Mouse (Mus musculus): ENCODE data around the gene Trem2. TPM values are rescaled to one million over a fixed set of nuclear protein-coding genes. Genes with fewer than 3 reads are reported as not detected.

Trem2 gene
- polyA plus RNA-seq, 1 experiment, result 12.2 TPM

DNA sequence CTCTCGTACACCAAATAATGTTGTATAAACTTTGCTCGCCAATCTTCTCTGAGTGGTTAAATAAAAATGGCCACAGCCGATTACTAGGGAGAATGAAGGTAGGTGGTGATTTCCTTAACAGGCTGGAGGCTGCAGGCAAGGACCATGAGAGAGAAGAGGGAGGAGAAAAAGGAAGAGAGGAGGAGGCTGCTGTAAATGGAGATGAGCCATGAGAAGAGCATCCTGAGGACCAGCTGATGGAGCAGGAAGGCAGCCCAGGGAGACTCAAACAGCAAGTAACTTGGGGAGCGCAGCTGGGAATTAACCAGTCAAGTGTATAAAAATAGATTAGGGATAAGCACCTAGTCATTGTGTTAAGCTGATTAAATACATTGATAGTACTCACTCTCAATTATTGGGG, 12.0 kb upstream of the Trem2 start:
- no peak overlapping the region for H3K4me3 ChIP-seq (replicated peaks; ENCODE audit: insufficient read depth, low read depth, low read length)
- TF ChIP-seq POLR2A (IDR thresholded peaks at IDR 0.05; ENCODE audit: borderline replicate concordance, insufficient read depth, low read length) (no peak), CTCF (IDR thresholded peaks at IDR 0.05; ENCODE audit: borderline replicate concordance, insufficient read depth, low read depth, low read length) (no peak)
- DNase-seq, result no peak
- H3K27ac ChIP-seq (ENCODE audit: insufficient read depth, low read length), result no peak overlapping the region
- H3K4me1 ChIP-seq (ENCODE audit: control insufficient read depth, insufficient read depth, low read length), result no peaks in the 10 kb centered on the region
- no peaks in the 10 kb centered on the region for H3K27me3 ChIP-seq (ENCODE audit: control insufficient read depth, insufficient read depth, low read length)
- WGBS, result 91% methylated on average over 4 of the region's 4 CpGs

DNA sequence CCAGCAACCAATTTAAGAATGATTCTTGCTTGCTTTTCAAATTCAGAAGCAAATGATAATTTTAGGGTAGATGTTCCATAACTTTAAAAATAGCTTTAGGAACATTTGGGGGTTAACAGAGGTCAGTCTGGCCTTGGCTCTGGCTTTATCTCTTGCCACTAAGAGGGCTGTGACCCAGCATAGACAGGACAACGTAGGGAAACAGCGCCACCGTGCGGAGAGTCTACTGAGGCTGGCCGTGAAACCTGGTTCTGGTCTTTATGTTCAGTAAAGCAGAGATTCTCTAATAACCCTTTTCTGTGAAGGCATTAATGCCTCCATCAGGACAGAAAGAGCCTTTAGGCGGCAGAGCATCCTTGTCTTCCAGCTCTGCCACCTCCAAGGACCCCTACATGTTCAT, 9.3 kb upstream of the Trem2 start:
- H3K27me3 ChIP-seq (ENCODE audit: control insufficient read depth, insufficient read depth, low read length), result no peaks in the 10 kb centered on the region
- H3K4me3 ChIP-seq (replicated peaks; ENCODE audit: insufficient read depth, low read depth, low read length), result no peak overlapping the region
- peak; percentile 31 to 49 for DNase-seq
- H3K4me1 ChIP-seq (ENCODE audit: control insufficient read depth, insufficient read depth, low read length), result no peaks in the 10 kb centered on the region
- no peak overlapping the region for H3K27ac ChIP-seq (ENCODE audit: insufficient read depth, low read length)
- WGBS, result 3% methylated on average over 6 of the region's 6 CpGs
- no peak for TF ChIP-seq POLR2A (IDR thresholded peaks at IDR 0.05; ENCODE audit: borderline replicate concordance, insufficient read depth, low read length)
- peak; percentile 71 for TF ChIP-seq CTCF (IDR thresholded peaks at IDR 0.05; ENCODE audit: borderline replicate concordance, insufficient read depth, low read depth, low read length)

DNA sequence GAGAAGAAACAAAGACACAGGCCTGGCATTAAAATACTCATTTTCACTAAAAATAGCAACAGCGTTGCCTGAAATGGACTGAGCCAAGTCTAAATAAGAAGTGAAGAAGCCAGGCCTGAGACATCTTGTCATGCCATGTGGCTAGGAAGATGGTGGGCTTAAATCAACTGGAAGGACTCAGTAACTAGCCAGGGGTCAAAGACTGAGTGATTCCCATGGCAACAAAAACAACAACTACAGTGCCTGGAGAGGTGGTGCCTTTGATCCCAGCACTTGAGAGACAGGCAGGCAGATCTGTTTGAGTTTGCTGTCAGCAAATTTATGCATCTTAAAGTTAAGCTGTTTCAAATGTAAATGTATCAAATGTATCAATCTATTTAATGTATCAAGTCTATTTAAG, 5.9 kb upstream of the Trem2 start:
- Histone ChIP-seq H3K27me3 (ENCODE audit: control insufficient read depth, insufficient read depth, low read length) (no peaks in the 10 kb centered on the region), H3K4me3 (replicated peaks; ENCODE audit: insufficient read depth, low read depth, low read length) (no peak overlapping the region), H3K27ac (ENCODE audit: insufficient read depth, low read length) (no peak overlapping the region), H3K4me1 (ENCODE audit: control insufficient read depth, insufficient read depth, low read length) (no peaks in the 10 kb centered on the region)
- WGBS, result 31% methylated on average over 1 of the region's 1 CpGs
- DNase-seq, result no peak
- TF ChIP-seq POLR2A (IDR thresholded peaks at IDR 0.05; ENCODE audit: borderline replicate concordance, insufficient read depth, low read length) (no peak), CTCF (IDR thresholded peaks at IDR 0.05; ENCODE audit: borderline replicate concordance, insufficient read depth, low read depth, low read length) (no peak)

DNA sequence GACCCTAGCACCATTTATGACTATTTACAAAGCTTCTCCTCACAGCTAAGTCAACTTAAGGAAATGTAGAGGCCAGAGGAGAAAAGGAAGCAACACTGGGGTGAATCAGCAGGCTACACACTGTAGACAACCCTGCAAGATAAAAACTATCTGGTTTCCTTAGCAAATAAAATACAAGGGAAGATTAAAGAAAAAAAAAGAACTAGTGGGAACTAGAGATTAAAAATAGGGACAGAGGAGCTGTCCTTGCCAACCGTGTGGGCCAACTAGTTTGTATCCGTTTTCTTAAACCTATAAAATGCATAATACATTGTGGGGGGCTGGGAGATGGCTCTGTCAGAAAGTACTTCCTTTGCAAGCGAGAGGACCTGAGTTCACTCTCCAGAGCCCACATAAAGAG, 4.3 kb upstream of the Trem2 start:
- no peak for TF ChIP-seq CTCF (IDR thresholded peaks at IDR 0.05; ENCODE audit: borderline replicate concordance, insufficient read depth, low read depth, low read length)
- TF ChIP-seq POLR2A (IDR thresholded peaks at IDR 0.05; ENCODE audit: borderline replicate concordance, insufficient read depth, low read length), result no peak
- WGBS, result 84% methylated on average over 3 of the region's 3 CpGs
- DNase-seq, result no peak
- Histone ChIP-seq H3K4me3 (replicated peaks; ENCODE audit: insufficient read depth, low read depth, low read length) (no peak overlapping the region), H3K27ac (ENCODE audit: insufficient read depth, low read length) (no peak overlapping the region), H3K4me1 (ENCODE audit: control insufficient read depth, insufficient read depth, low read length) (no peaks in the 10 kb centered on the region), H3K27me3 (ENCODE audit: control insufficient read depth, insufficient read depth, low read length) (no peaks in the 10 kb centered on the region)

- TF ChIP-seq POLR2A (IDR thresholded peaks at IDR 0.05; ENCODE audit: borderline replicate concordance, insufficient read depth, low read length), result no peak
- TF ChIP-seq CTCF (IDR thresholded peaks at IDR 0.05; ENCODE audit: borderline replicate concordance, insufficient read depth, low read depth, low read length), result no peak
- WGBS, result 91% methylated on average over 2 of the region's 2 CpGs
- Histone ChIP-seq H3K4me1 (ENCODE audit: control insufficient read depth, insufficient read depth, low read length) (no peaks in the 10 kb centered on the region), H3K27ac (ENCODE audit: insufficient read depth, low read length) (no peak overlapping the region), H3K4me3 (replicated peaks; ENCODE audit: insufficient read depth, low read depth, low read length) (no peak overlapping the region), H3K27me3 (ENCODE audit: control insufficient read depth, insufficient read depth, low read length) (no peaks in the 10 kb centered on the region)
- no peak for DNase-seq
Observed at GRCm38 (mm10) chr17:48343065-48343464, 3.1 kb upstream of the Trem2 start.

DNA sequence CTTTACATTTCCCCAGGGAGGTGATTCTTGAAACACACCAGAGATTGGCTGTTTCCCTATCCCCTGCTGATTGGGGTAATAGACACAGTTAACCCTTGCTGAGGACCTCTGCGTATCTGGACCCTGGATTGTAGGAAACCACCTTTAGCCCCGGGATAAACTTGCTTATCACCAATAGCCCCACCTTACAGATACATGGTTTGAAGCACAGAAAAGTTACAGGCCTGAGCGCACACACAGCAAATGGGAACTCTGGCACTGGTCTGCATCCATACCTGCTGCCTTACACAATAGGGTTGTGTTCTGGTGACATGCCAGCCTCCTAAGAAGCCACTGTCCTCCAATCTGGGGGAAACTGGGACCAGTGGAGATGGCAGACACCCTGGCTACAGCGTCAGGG, 377 bp upstream of the Trem2 start:
- whole genome bisulfite sequencing, result 74% methylated on average over 4 of the region's 4 CpGs
- Histone ChIP-seq H3K27ac (ENCODE audit: insufficient read depth, low read length) (no peak overlapping the region), H3K27me3 (ENCODE audit: control insufficient read depth, insufficient read depth, low read length) (no peaks in the 10 kb centered on the region), H3K4me3 (replicated peaks; ENCODE audit: insufficient read depth, low read depth, low read length) (no peak overlapping the region), H3K4me1 (ENCODE audit: control insufficient read depth, insufficient read depth, low read length) (no peaks in the 10 kb centered on the region)
- no peak for TF ChIP-seq POLR2A (IDR thresholded peaks at IDR 0.05; ENCODE audit: borderline replicate concordance, insufficient read depth, low read length)
- DNase-seq, result no peak

- H3K4me3 ChIP-seq (replicated peaks; ENCODE audit: insufficient read depth, low read depth, low read length), result no peak overlapping the region
- H3K4me1 ChIP-seq (ENCODE audit: control insufficient read depth, insufficient read depth, low read length), result no peaks in the 10 kb centered on the region
- WGBS, result 60% methylated on average over 4 of the region's 4 CpGs
- no peaks in the 10 kb centered on the region for H3K27me3 ChIP-seq (ENCODE audit: control insufficient read depth, insufficient read depth, low read length)
- DNase-seq, result no peak
- TF ChIP-seq CTCF (IDR thresholded peaks at IDR 0.05; ENCODE audit: borderline replicate concordance, insufficient read depth, low read depth, low read length) (no peak), POLR2A (IDR thresholded peaks at IDR 0.05; ENCODE audit: borderline replicate concordance, insufficient read depth, low read length) (no peak)
- no peak overlapping the region for H3K27ac ChIP-seq (ENCODE audit: insufficient read depth, low read length)
Observed at GRCm38 (mm10) chr17:48346834-48347233, 633 bp downstream of the Trem2 start.

DNA sequence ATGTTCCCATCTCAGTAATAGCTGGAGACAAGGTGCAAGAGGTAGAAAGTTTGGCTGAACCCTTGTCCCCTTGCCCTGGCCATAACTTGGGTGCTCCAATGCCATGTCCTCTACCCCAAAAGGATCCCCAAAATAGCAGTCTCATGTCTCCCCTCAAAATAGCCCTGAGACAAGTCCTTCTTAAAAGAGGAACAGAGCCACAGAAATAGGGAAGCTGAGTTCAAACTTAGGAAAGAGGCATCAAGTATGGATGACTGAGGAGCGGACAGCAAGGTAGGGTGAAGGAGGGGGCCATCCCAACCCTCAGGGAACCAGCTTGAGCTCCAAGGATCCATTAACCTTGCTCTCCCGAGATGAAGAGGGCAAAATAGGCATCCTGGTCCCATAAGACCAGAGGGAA, 1.1 kb downstream of the Trem2 start:
- no peaks in the 10 kb centered on the region for H3K4me1 ChIP-seq (ENCODE audit: control insufficient read depth, insufficient read depth, low read length)
- H3K4me3 ChIP-seq (replicated peaks; ENCODE audit: insufficient read depth, low read depth, low read length), result no peak overlapping the region
- TF ChIP-seq CTCF (IDR thresholded peaks at IDR 0.05; ENCODE audit: borderline replicate concordance, insufficient read depth, low read depth, low read length) (no peak), POLR2A (IDR thresholded peaks at IDR 0.05; ENCODE audit: borderline replicate concordance, insufficient read depth, low read length) (no peak)
- WGBS, result 82% methylated on average over 2 of the region's 2 CpGs
- H3K27me3 ChIP-seq (ENCODE audit: control insufficient read depth, insufficient read depth, low read length), result no peaks in the 10 kb centered on the region
- H3K27ac ChIP-seq (ENCODE audit: insufficient read depth, low read length), result no peak overlapping the region
- DNase-seq, result no peak
